Mouse (Mus musculus) liver, postnatal 0 days (tissue): ENCODE data around the gene Ube2e3.

Experiments used
- CTCF ChIP-seq: sonication (generic); IDR thresholded peaks from 2 replicates; pipeline ENCODE4 v1.5.1; 2016; ENCODE audit warnings: antibody characterized with exemption, low read depth
- EP300 ChIP-seq: IDR thresholded peaks from 2 replicates; pipeline ENCODE4 v1.6.1; 2016; ENCODE audit warnings: antibody characterized with exemption, low read depth, mild to moderate bottlenecking

DNA sequence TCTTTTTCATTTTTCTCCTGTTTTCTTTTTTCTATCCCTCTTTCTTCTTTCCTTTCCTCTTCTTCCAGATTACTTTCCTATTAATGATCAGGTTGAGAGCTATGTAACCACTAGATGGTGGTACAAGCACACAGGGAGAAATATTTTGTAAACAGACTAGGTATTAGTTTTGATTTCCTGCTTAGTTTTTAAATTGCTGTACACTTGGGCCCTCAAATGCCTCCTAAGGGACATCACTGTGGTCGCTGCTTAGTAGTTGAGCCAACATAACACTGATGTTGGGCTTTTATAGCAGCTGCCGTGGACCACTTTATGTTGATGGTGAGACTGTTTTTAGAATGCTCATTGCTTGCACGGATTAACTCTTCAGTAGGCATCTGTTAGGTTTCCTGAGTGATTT, 91.5 kb downstream of the Ube2e3 start:
- TF ChIP-seq EP300 (no peak), CTCF (peak; percentile 81)
